Mouse (Mus musculus) MEL (cell line): ENCODE measurements at regions not wholly inside any gene's neighbourhood (a gene's known extent, or its start where the extent isn't known, plus 50 kb on each side); places are given as distances from the start of the nearest gene placed in this dataset.

Source experiments
- DNase-seq: peaks from one replicate; pipeline ENCODE4 v3.0.0; 2011; ENCODE audit warnings: low read depth, low spot score
- H3K27ac ChIP-seq: 2 replicates; pipeline ENCODE4 v1.5.1; 2012; ENCODE audit warnings: low read depth, mild to moderate bottlenecking, control low read depth, low read length, moderate library complexity; ENCODE audit not compliant: control insufficient read depth
- H3K27me3 ChIP-seq, 2 experiments: fragments of 150-350 bp in 1 of 2; sonication (generic) in 1 of 2; 2 replicates each; pipeline ENCODE4 v1.6.1; 2012; ENCODE audit warnings: low read length in 2 of 2, mild to moderate bottlenecking in 2 of 2, improper control_type of control experiment in 1 of 2, moderate library complexity in 1 of 2; ENCODE audit not compliant: insufficient read depth in 2 of 2, control insufficient read depth in 1 of 2
- H3K36me3 ChIP-seq, 2 experiments: 2 replicates each; pipeline ENCODE4 v1.6.1; 2012 to 2014; ENCODE audit warnings: low read length in 2 of 2, improper control_type of control experiment in 1 of 2, inconsistent platforms in 1 of 2, mild to moderate bottlenecking in 1 of 2; ENCODE audit not compliant: insufficient read depth in 2 of 2, control insufficient read depth in 1 of 2
- H3K4me1 ChIP-seq, 2 experiments: fragments of 150-350 bp in 1 of 2; sonication (generic) in 1 of 2; 2 replicates each; pipeline ENCODE4 v1.6.1; 2012; ENCODE audit warnings: low read length in 2 of 2, improper control_type of control experiment in 1 of 2, mild to moderate bottlenecking in 1 of 2; ENCODE audit not compliant: insufficient read depth in 2 of 2, control insufficient read depth in 1 of 2
- H3K4me3 ChIP-seq, 2 experiments: fragments of 150-350 bp in 1 of 2; sonication (generic) in 1 of 2; 2 replicates each; pipeline ENCODE4 v1.5.1; 2012; ENCODE audit warnings: low read depth in 2 of 2, low read length in 2 of 2, mild to moderate bottlenecking in 2 of 2, moderate library complexity in 2 of 2, control low read depth in 1 of 2, improper control_type of control experiment in 1 of 2; ENCODE audit not compliant: control insufficient read depth in 1 of 2, insufficient read depth in 1 of 2
- H3K79me2 ChIP-seq: 2 replicates; pipeline ENCODE4 v1.6.1; 2012; ENCODE audit warnings: mild to moderate bottlenecking, low read length, moderate library complexity; ENCODE audit not compliant: control insufficient read depth, poor library complexity, insufficient read depth
- H3K9ac ChIP-seq: 2 replicates; pipeline ENCODE4 v1.6.1; 2012; ENCODE audit warnings: low read depth, mild to moderate bottlenecking, control low read depth, low read length, moderate library complexity; ENCODE audit not compliant: control insufficient read depth, poor library complexity, severe bottlenecking
- H3K9me3 ChIP-seq: fragments of 150-350 bp; sonication (generic); replicated peaks from 2 replicates; pipeline ENCODE4 v1.6.1; 2012; ENCODE audit warnings: mild to moderate bottlenecking, low read length, improper control_type of control experiment, moderate library complexity; ENCODE audit not compliant: insufficient read depth
- BHLHE40 ChIP-seq: IDR thresholded peaks from 2 replicates; pipeline ENCODE4 v1.6.1; 2012; ENCODE audit warnings: low read depth, mild to moderate bottlenecking, inconsistent platforms, low read length, improper control_type of control experiment, borderline replicate concordance
- CHD1 ChIP-seq: IDR thresholded peaks from 2 replicates; pipeline ENCODE4 v1.6.1; 2012; ENCODE audit warnings: low read depth, mild to moderate bottlenecking, inconsistent platforms, low read length, improper control_type of control experiment
- CHD2 ChIP-seq: IDR thresholded peaks from 2 replicates; pipeline ENCODE4 v1.6.1; 2011; ENCODE audit warnings: low read length, improper control_type of control experiment
- CTCF ChIP-seq, 3 experiments: IDR thresholded peaks in 2 of 3; conservative IDR thresholded peaks in 1 of 3; 2 replicates each; pipeline ENCODE4 v1.5.1; 2011 to 2012; ENCODE audit warnings: low read length in 3 of 3, low read depth in 2 of 3, mild to moderate bottlenecking in 2 of 3, improper control_type of control experiment in 1 of 3, inconsistent platforms in 1 of 3, mixed read lengths in 1 of 3, moderate library complexity in 1 of 3; ENCODE audit not compliant: control insufficient read depth in 1 of 3, insufficient read depth in 1 of 3, poor library complexity in 1 of 3, severe bottlenecking in 1 of 3
- ELF1 ChIP-seq: IDR thresholded peaks from 2 replicates; pipeline ENCODE4 v1.6.1; 2014; ENCODE audit warnings: low read depth, mild to moderate bottlenecking, inconsistent platforms, low read length, improper control_type of control experiment, moderate library complexity
- GABPA ChIP-seq: IDR thresholded peaks from 2 replicates; pipeline ENCODE4 v1.6.1; 2012; ENCODE audit warnings: low read depth, mild to moderate bottlenecking, inconsistent platforms, low read length, improper control_type of control experiment, moderate library complexity
- HCFC1 ChIP-seq: IDR thresholded peaks from 2 replicates; pipeline ENCODE4 v1.6.1; 2012; ENCODE audit warnings: low read depth, mild to moderate bottlenecking, inconsistent platforms, low read length, improper control_type of control experiment, moderate library complexity
- JUND ChIP-seq: IDR thresholded peaks from 2 replicates; pipeline ENCODE4 v1.6.1; 2011; ENCODE audit warnings: low read depth, mild to moderate bottlenecking, improper control_type of control experiment, low read length
- MAFK ChIP-seq: IDR thresholded peaks from 2 replicates; pipeline ENCODE4 v1.6.1; 2011; ENCODE audit warnings: low read depth, mild to moderate bottlenecking, low read length, improper control_type of control experiment, borderline replicate concordance
- MAX ChIP-seq: IDR thresholded peaks from 2 replicates; pipeline ENCODE4 v1.6.1; 2011; ENCODE audit warnings: low read length, improper control_type of control experiment
- MAZ ChIP-seq: IDR thresholded peaks from 2 replicates; pipeline ENCODE4 v1.6.1; 2012; ENCODE audit warnings: low read depth, mild to moderate bottlenecking, inconsistent platforms, low read length, improper control_type of control experiment
- MEF2A ChIP-seq: IDR thresholded peaks from 2 replicates; pipeline ENCODE4 v1.6.1; 2014; ENCODE audit warnings: low read depth, mild to moderate bottlenecking, inconsistent platforms, low read length, improper control_type of control experiment; ENCODE audit not compliant: poor library complexity, insufficient replicate concordance, severe bottlenecking; ENCODE audit errors: extremely low read depth
- MXI1 ChIP-seq: IDR thresholded peaks from 2 replicates; pipeline ENCODE4 v1.6.1; 2011; ENCODE audit warnings: mild to moderate bottlenecking, low read depth, low read length, improper control_type of control experiment
- MYC ChIP-seq: IDR thresholded peaks from 2 replicates; pipeline ENCODE4 v1.6.1; 2011; ENCODE audit warnings: low read depth, mild to moderate bottlenecking, low read length, improper control_type of control experiment, moderate library complexity
- NELFE ChIP-seq: IDR thresholded peaks from 2 replicates; pipeline ENCODE4 v1.6.1; 2011; ENCODE audit warnings: low read depth, low read length, improper control_type of control experiment
- NRF1 ChIP-seq: IDR thresholded peaks from 2 replicates; pipeline ENCODE4 v1.6.1; 2014; ENCODE audit warnings: low read depth, mild to moderate bottlenecking, inconsistent platforms, low read length, improper control_type of control experiment, moderate library complexity; ENCODE audit not compliant: poor library complexity, insufficient read depth, severe bottlenecking
- POLR2A ChIP-seq, 2 experiments: IDR thresholded peaks; 2 replicates each; pipeline ENCODE4 v1.6.1; 2011 to 2012; ENCODE audit warnings: low read length in 2 of 2, mild to moderate bottlenecking in 2 of 2, control low read depth in 1 of 2, improper control_type of control experiment in 1 of 2, low read depth in 1 of 2, moderate library complexity in 1 of 2; ENCODE audit not compliant: control insufficient read depth in 1 of 2, insufficient read depth in 1 of 2, poor library complexity in 1 of 2
- POLR2AphosphoS5 ChIP-seq: IDR thresholded peaks from 2 replicates; pipeline ENCODE4 v1.6.1; 2012; ENCODE audit warnings: low read depth, borderline replicate concordance, mild to moderate bottlenecking, inconsistent platforms, low read length, moderate library complexity, mixed read lengths
- SIN3A ChIP-seq: IDR thresholded peaks from 2 replicates; pipeline ENCODE4 v1.6.1; 2012; ENCODE audit warnings: low read length, improper control_type of control experiment, inconsistent platforms
- TAL1 ChIP-seq: IDR thresholded peaks from 2 replicates; pipeline ENCODE4 v1.6.1; 2012; ENCODE audit warnings: mild to moderate bottlenecking, inconsistent platforms, low read length, moderate library complexity, mixed read lengths
- TCF12 ChIP-seq: IDR thresholded peaks from 2 replicates; pipeline ENCODE4 v1.6.1; 2014; ENCODE audit warnings: low read depth, mild to moderate bottlenecking, inconsistent platforms, low read length, improper control_type of control experiment, moderate library complexity
- UBTF ChIP-seq: IDR thresholded peaks from 2 replicates; pipeline ENCODE4 v1.6.1; 2012; ENCODE audit warnings: low read depth, mild to moderate bottlenecking, inconsistent platforms, low read length, improper control_type of control experiment, moderate library complexity, borderline replicate concordance; ENCODE audit not compliant: insufficient read depth
- ZC3H11A ChIP-seq: IDR thresholded peaks from 2 replicates; pipeline ENCODE4 v1.6.1; 2012; ENCODE audit warnings: low read depth, mild to moderate bottlenecking, inconsistent platforms, low read length, improper control_type of control experiment
- ZKSCAN1 ChIP-seq: IDR thresholded peaks from 2 replicates; pipeline ENCODE4 v1.6.1; 2012; ENCODE audit warnings: low read depth, mild to moderate bottlenecking, inconsistent platforms, low read length, improper control_type of control experiment, moderate library complexity
- ZMIZ1 ChIP-seq: IDR thresholded peaks from 2 replicates; pipeline ENCODE4 v1.6.1; 2012; ENCODE audit warnings: low read depth, mild to moderate bottlenecking, inconsistent platforms, low read length, improper control_type of control experiment, moderate library complexity
- ZNF384 ChIP-seq: IDR thresholded peaks from 2 replicates; pipeline ENCODE4 v1.6.1; 2012; ENCODE audit warnings: low read depth, mild to moderate bottlenecking, inconsistent platforms, low read length, improper control_type of control experiment

DNA sequence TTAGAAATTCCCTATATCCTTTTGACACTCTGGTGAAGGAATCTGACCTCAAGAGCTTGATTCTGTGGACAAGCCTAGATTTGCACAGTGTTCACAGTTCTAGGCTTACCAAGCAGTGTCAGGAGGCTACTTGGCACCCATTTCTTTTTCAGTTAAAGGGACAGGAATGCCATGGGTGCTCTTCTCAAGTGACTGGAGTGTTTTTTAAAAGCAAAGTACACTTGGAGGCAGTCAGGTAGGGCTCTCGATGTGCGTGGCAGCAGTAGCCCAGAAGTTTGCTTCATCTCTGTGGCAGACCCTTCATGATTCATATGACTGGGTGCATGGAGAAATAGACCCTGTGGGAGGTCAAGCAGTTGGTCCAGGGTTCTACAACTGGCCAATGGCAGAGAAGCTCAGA, 310.4 kb upstream of the Id2 start:
- no peak overlapping the region for H3K27ac ChIP-seq
- TF ChIP-seq SIN3A (no peak), JUND (no peak), TCF12 (no peak), MXI1 (no peak), MAFK (no peak), NRF1 (no peak), ZNF384 (no peak), CHD2 (no peak), MYC (no peak), MEF2A (no peak), ZMIZ1 (no peak), UBTF (no peak), ELF1 (no peak), POLR2A (IDR thresholded peaks at IDR 0.05; ENCODE audit: control insufficient read depth in 1 of 2, insufficient read depth in 1 of 2, low read depth in 1 of 2, low read length in 2 of 2, poor library complexity in 1 of 2) (no peak), CTCF (IDR thresholded peaks at IDR 0.05 in 2 of 3, conservative IDR thresholded peaks at IDR 0.05 in 1 of 3; ENCODE audit: control insufficient read depth in 1 of 3, insufficient read depth in 1 of 3, low read depth in 2 of 3, low read length in 3 of 3, poor library complexity in 1 of 3, severe bottlenecking in 1 of 3) (no peak), POLR2AphosphoS5 (no peak)
- no peaks in the 10 kb centered on the region for H3K79me2 ChIP-seq
- H3K9ac ChIP-seq, result no peak overlapping the region
- no peaks in the 10 kb centered on the region for H3K4me1 ChIP-seq
- no peak overlapping the region for H3K4me3 ChIP-seq
- no peak for DNase-seq
- no peaks in the 10 kb centered on the region for H3K9me3 ChIP-seq
- H3K27me3 ChIP-seq, result no peaks in the 10 kb centered on the region
- no peaks in the 10 kb centered on the region for H3K36me3 ChIP-seq

DNA sequence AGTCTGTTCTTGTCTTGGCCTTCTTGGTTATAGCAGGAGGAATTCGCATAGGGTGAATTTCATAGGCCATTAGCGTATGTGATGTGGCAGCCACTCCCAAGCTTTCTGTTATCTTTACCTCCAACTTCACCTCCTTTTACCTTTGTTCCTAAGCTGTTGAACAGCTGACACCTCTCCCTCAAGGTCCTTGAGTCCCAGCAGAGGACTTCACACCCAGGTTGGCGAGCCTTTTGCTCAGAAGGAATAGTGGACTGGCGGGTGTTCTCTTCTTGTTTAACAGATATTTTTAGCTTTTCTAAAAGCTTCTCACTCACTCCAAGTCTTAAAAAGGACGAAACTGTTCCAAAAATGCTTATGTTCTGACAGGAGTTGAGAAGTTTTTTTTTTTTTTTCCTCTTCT, 303.4 kb upstream of the Id2 start:
- Histone ChIP-seq H3K36me3 (no peaks in the 10 kb centered on the region), H3K27me3 (no peaks in the 10 kb centered on the region), H3K4me3 (no peak overlapping the region), H3K9ac (no peak overlapping the region), H3K79me2 (no peaks in the 10 kb centered on the region), H3K9me3 (no peaks in the 10 kb centered on the region), H3K4me1 (no peaks in the 10 kb centered on the region), H3K27ac (no peak overlapping the region)
- DNase-seq, result no peak
- TF ChIP-seq POLR2AphosphoS5 (no peak), MAFK (no peak), MYC (no peak), CHD2 (no peak), HCFC1 (no peak), CHD1 (no peak), UBTF (no peak), BHLHE40 (no peak), NELFE (no peak), MAZ (no peak), GABPA (no peak), TAL1 (no peak), MAX (no peak), MEF2A (no peak), JUND (no peak), ZKSCAN1 (no peak), ZC3H11A (no peak), MXI1 (no peak)
